Mouse (Mus musculus) heart, adult 2 months (tissue): Measurements from ENCODE around the gene Ptdss2.

Experiments used
- CTCF ChIP-seq: fragments of 200-600 bp; IDR thresholded peaks from 2 replicates; pipeline ENCODE4 v1.8.1; 2022; ENCODE audit warnings: antibody characterized with exemption, mild to moderate bottlenecking, moderate library complexity
- EP300 ChIP-seq: fragments of 200-500 bp; IDR thresholded peaks from 2 replicates; pipeline ENCODE4 v1.6.1; 2011; ENCODE audit warnings: low read depth, low read length, control low read depth; ENCODE audit not compliant: insufficient read depth

DNA sequence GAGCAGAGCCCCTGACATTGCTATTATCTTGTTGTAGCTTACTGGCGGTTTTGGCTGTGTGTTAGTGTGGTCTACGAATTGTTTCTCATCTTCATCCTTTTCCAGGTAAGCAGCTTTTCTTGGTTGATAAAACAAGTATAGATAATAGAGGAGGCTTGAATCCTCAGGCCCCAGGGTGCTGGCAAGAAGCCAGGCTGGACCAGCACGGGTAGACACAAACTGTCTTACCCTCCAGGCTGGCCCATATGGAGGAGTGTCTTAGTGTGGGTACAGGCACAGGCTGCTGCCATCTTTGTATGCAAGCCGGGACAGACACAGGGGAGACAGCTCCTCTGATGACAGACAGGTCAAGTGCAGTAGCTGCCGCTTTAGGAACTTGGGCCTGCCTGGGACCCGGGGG is 24.9 kb downstream of the Ptdss2 start:
- no peak for TF ChIP-seq CTCF
- TF ChIP-seq EP300 = no peak
